Mouse (Mus musculus) kidney, postnatal 36 days (tissue): Measurements from ENCODE around the gene Kcnh2.

Experiments used
- DNase-seq, 2 experiments: peaks; one replicate each; pipeline ENCODE4 v3.0.0; 2021 to 2022; ENCODE audit warnings: mixed read lengths in 2 of 2

The Kcnh2 gene

GRCm38 (mm10) chr5:24378700-24379099 is 27.3 kb upstream of the Kcnh2 start:
- no peak for DNase-seq

- DNase-seq, result no peak
These were observed 23.4 kb upstream of the Kcnh2 start for GRCm38 (mm10) chr5:24374666-24375328.

DNA sequence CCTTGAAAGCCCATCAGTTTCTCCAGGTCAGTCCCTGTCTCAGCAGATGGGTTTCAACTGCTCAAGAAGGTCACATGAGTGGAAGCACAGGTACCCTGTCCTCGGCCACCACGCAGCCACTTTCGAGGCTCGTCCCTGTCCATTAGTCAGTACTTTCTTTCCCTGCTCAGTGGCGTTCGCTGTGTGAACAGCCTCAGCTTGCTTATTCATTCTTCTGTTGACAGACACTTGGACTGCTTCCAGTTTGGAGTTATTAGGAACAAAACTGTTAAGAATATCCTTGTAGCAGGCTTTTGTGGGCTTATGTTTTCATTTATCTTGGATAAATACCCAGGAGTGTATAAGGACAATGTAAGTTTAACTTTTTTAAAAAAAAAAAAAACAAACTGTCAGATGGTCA is 22.8 kb upstream of the Kcnh2 start:
- no peak for DNase-seq

- DNase-seq, result no peak
These were observed 22.4 kb upstream of the Kcnh2 start for GRCm38 (mm10) chr5:24373807-24374206.

- DNase-seq, result no peak
These were observed 18.4 kb upstream of the Kcnh2 start for GRCm38 (mm10) chr5:24369767-24370166.

DNA sequence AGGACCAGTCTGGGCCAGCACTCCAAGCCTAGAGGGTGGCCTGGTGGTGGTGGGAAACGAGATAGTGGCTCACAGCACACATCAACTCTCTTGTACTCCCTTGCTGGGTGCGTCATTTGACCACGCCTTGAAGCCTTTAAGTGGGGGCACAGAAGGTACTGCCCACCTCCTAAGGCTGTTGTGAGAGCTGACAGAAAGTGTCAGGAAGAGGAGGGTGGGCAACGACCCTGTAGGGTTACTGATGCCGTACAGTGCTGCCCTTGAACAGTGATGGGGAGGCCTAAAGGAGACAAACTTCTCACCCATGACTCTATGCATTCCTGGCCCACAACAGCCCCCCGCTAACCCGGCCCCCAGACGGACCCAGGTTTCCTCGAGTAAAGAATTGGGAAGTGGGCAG is 15.0 kb upstream of the Kcnh2 start:
- no peak for DNase-seq

DNA sequence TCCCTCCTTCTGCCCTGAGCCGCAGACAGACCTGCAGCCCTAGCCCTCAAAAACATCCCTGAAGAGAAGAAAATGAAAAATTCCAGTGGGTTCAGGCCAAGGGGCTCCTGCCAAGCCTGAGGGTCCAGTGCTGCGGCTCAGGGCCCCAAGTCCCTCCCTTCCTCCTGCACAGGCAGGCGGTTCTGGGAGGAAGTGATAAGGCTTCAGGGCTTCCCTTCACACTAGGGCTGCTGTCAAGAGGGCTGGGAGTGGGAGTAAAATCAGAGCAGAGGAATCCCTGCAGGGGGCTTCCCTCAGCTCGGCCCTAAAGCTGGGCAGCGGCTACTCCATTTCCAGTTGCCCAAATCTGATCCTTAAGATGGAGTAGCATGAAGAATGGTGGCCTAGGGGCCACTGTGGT is 14.1 kb upstream of the Kcnh2 start:
- DNase-seq, result no peak

- DNase-seq, result no peak
These were observed 13.6 kb upstream of the Kcnh2 start for GRCm38 (mm10) chr5:24364963-24365362.

- peak; percentile 75 to 79 for DNase-seq
These were observed 13.1 kb upstream of the Kcnh2 start, which contains the start of gene Nos3 for GRCm38 (mm10) chr5:24364508-24364907. Gene Nos3 (plus strand): TSS chr5:24364810.

DNA sequence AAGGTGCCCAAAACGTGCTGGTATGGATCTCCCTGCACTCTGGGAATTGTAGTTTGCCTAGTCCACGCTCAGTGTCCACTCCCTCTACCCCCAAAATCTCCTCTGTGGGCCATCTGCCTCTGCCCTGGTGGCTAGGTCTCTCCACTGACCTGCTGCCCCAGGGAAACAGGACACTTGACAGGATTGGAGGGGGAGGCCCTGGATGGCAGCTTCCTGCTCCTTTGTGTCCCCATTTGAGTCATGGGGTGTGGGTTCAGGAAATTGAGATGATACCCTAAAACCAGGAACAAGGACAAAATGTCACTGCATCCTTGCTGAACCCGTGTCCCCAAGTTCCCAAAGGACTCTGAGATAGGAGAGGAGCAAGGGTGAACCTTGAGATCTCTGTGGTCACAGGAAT is 12.7 kb upstream of the Kcnh2 start:
- no peak for DNase-seq

GRCm38 (mm10) chr5:24363467-24363866 is 12.1 kb upstream of the Kcnh2 start:
- DNase-seq, result no peak

GRCm38 (mm10) chr5:24360792-24361454 is 9.5 kb upstream of the Kcnh2 start:
- peak; percentile 76 to 89 for DNase-seq

DNA sequence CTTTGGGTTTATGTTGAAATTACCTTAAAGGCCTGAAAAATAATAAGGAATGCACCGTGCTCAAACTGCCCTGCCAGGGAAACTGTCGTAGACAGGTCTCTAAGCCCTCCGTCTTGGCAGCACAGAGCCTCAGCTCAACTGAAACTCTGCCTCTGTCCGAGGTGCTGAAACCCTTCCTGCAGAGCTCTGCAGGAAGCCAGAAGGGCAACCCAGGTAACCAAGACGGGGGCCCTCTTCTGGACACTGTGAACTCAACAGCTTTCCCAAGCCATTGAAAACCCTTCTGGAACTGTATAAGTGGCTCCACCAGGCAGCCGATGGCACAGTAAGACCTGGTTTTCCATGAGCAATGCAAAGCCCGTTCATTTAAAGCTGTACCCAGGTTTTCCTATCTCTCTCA is 6.1 kb upstream of the Kcnh2 start:
- DNase-seq, result peak; percentile 85 to 94

GRCm38 (mm10) chr5:24356764-24357163 is 5.4 kb upstream of the Kcnh2 start:
- DNase-seq, result no peak

DNA sequence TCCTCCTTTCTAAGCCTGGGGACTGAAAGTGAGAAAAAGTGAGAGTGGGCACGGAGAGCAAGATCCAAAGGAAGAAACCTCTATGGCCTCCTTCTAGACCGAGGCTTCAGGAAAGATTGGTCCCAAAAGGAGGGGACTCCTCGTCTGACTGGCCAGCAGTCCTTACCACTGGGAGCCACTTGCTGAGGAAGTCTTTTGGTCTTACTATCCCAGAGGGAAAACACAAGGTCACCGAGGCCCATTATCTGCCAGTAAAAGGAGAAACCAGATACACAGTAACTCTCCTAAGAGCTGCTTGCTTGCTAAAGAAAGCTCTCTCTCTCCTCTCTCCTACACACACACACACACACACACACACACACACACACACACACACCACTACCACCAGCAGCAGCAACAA is 1.9 kb upstream of the Kcnh2 start:
- DNase-seq, result no peak

DNA sequence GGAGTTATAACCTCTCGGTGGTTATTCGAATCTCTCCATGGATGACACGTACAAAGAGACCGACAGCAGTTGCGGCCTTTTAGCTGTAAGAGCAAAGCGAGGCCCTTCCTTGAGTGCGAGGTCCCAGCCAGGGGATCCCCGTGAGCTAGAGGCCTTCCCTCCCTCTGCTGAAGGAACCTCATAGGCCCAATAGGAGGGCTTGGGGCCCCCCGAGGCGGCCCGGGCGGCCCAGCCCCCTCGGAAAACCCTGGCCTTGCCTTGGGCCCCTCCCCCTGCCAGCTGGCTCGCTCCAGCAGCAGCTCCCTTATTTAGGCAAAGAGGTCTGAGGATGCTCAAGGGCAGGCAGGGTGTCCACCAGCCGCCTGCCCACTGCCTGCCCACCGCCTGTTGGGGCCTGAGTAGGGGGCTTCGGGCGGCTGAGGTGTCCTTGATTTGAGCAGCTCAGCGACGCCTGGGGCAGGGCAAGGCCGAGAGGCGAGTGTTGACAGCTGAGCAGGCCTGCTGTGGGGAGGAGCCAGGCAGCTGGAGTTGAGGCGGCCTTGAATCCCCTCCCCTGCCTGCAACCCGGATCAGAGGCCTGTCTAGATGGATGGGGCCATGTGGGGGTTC is 951 bp upstream of the Kcnh2 start:
- no peak for DNase-seq

DNA sequence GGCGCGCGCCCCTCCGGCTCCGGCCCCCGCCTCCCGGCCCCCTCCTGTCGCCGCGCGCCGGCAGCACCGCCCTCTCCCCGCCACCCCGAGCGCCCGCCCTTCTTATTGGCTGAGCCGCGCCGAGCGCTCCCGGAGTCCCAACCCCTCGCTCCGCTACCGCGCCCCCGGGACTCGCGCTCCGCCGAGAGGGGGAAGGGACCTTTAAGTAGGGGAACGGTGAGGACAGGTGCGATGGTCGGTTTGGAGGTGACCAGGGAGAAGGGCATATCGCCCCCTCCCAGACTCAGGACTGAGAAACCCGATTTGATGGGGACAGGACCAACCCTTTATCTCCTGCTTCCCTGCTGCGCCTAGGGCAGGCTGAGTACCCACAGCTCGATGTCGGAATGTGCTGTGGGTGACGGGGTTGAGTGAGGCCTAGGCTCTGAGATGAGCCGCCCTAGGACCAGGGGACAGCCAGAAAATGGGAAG is 332 bp upstream of the Kcnh2 start:
- DNase-seq, result peak; percentile 61 to 77

GRCm38 (mm10) chr5:24350531-24351250 is 713 bp downstream of the Kcnh2 start:
- DNase-seq, result no peak

DNA sequence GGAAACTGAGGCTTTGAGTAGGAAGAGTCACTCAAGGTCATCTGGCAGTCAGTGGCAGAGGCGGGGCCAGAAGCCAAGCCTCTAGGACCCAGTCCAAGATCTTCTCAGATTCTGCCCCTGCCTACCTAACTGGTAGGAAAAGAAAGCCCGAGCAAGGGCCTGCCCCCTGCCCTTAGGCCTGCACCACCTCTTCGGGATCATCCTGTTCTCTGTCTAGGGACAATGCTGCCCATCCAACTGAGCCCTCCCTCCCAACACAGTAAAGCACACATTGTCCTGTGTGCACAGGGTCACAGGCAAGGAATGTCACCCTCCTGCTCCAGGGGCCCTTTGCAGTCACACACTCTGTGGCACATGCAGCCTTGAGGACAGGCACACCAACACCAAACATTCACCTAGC is 1.3 kb downstream of the Kcnh2 start:
- DNase-seq, result no peak

DNA sequence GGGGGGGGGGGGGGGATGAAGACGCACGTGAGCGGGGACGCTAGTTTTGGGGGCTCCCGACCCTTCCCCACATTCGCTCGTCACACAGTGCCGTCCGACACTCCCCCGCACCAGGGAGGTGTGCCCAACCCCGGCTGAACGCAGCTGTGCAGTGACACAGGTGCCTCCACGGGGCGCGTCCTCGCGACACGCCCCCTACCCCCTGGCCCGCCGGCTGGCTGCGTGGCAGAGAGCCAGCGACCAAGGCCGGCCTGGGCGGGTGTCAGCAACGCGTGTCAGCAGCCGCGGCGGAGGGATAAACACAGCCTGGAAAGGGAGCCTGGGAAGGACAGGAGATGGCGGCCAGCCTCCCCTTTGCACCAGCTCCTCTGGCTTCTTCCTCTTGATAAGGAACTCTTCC is 2.9 kb downstream of the Kcnh2 start:
- DNase-seq, result peak; percentile 11 to 53

- DNase-seq, result peak; percentile 57 to 87
These were observed 3.3 kb downstream of the Kcnh2 start for GRCm38 (mm10) chr5:24348128-24348527.

DNA sequence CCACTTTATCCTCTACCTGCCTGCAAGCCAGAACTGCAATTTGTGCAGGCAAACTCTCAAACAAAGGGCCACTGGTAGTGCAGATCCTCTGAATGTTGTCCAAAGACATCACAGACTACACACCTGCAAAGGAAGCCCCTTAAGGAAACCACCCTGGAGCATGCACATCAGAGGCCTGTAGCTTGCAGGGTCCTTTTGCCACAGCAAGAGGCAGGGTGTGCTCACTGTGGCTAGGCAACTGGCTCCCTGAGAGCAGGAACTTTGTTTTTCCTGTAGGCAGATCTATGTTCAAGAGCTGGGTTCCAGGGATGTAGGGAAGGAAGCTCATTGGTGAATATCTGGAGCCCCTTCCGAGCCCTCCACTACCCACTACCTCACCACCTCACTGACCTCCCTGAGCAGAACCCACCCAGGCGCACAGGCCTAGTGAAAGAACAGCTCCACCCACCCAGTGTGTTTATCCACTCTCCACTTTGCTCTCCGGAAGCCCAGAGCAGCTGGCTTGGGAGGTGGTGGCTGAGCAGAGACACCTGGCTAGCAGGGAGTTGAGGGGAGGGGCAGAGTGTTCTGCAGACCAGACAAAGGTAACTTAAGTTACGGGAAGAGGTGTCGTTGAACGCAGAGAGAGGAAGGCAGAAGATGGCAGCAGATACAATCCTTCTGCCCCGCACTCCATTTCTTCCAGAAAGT is 4.1 kb downstream of the Kcnh2 start:
- no peak for DNase-seq

GRCm38 (mm10) chr5:24346313-24346712 is 5.1 kb downstream of the Kcnh2 start:
- no peak for DNase-seq
